Mouse (Mus musculus): ENCODE measurements around the gene Fbxl13.

The Fbxl13 gene

DNA sequence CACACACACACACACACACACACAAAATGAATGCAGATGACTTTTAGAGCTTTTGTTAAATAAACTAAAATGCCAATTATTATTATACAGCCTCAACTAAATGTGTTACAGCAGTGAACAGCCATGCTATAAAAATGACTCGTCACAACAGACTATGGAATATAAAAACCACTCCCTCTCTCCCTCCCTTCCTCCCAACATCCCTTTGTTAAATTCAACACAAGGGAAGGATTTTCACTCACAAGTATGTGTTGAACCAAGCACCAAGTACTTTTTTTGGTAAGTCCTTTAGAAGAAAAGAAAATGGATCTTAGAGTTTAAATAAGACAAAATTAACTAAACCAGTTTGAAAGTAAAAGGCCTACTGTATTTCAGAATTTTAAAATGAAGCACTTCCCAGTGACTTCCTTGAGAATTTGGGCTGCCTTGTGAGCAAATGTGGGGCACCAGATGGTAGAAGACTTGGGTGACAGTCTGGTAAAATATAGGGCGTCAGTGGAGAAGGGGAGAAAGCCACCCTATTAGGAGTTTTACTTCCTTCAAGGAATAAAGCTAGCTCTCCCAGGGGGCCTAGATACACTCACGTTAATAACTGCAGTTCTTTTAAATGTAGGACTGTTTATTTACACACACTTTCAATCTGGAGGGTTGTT lies 72.5 kb downstream of the Fbxl13 start:
- no peak for DNase-seq

DNA sequence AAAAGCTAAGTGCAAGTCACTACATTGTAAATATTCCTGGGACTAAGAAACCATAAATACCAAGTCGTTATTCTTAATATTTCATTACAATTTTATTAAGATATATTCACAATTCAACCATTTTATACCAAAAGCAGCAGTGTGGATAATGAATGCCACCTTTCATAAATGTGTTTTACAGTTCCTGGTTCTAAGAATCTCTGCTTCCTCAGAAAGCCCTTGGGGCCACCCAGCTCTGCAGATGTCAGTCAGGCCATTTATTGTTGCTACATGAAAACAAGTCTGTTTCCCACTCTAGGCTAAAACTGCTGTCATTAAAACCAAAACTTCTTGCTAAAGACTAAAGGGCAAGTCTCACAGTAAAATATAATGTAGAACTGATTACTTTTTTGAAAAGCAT lies 77.7 kb downstream of the Fbxl13 start:
- DNase-seq = no peak

DNA sequence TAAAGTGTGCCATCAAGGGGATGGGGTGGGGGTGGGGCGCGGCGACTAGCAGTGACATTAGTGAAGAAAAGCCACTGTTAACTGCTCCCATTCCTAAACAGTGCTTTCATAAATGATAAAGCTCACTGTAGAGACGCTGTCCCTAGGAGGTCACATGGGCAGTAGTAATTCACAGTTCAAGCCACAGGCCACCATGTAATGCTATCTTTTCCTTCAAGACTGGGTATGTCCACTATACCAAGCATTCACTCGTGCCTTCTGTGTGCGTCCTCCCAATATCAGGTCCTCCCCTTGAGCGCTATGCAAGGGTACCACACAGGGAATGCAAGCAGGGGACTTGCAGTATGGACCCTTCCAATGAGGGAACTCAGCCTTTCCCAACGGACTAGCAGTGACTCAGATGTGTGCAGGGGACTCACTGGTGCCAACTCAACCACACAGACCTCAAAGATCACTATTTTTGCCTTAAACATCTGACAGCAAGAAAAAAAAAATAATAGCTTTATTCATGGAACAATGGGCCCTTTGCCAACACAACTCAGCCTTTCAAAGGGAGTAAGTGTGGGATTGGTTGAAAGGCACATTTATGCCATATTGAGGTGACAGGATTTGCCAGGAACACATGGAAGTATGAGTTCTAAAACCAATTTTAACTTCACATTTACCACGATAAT lies 79.9 kb downstream of the Fbxl13 start:
- no peak for DNase-seq

DNA sequence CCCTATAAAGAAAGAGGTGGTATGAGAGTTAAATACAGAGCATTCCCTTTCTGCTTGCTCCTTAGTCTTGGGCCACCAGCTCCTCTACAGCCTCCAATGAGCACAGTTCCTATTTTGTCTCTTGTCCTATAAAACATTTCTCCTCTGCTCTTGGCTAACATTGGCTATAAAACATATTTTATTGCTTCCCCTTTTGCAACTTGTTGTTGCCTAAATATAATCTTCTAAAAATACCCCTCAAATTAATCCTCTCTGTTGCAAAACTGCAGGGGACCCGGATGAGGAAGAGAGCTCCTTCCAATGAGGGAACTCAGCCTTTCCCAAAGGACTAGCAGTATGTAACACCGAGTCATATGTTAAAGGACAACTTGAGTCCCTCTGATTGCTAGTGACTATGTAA lies 81.5 kb downstream of the Fbxl13 start:
- peak; percentile 58 for DNase-seq

DNA sequence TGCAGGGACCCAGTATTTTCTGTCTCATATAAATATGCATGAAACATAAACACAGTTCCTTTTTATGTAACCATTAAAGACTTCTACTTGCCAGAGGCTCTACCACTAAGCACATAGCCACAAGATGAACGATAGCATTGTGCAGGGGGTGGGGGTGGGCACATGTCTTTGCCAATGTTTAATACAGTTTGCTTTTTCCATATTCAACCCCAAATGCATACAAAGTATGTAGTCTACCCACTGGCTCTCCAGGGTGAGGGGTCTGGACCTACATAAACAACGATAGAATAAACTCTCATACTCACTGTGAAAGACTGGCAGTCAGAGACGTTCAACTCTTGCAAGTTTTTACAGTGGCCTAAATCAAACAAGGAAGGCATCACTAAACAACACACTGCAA lies 88.9 kb downstream of the Fbxl13 start:
- no peak for DNase-seq

DNA sequence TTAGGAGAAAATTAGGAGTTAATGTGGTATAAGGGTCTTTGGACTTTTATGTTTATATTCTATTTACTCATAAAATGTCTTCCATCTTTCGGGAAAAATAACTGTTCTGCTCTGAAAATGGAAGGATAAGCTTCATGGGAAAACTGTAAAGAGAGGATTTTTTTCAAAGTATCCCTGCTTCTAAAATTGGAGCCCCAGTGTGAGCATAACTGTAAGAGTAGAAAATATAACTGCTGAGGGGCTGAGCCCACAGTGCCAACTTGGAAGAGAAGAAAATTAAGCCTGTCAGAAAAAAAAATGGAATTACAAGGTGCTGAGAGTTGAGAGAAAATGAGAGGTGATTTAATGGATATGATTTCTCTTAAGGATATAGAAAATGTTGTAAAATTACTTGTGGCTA lies 90.7 kb downstream of the Fbxl13 start:
- DNase-seq = no peak

DNA sequence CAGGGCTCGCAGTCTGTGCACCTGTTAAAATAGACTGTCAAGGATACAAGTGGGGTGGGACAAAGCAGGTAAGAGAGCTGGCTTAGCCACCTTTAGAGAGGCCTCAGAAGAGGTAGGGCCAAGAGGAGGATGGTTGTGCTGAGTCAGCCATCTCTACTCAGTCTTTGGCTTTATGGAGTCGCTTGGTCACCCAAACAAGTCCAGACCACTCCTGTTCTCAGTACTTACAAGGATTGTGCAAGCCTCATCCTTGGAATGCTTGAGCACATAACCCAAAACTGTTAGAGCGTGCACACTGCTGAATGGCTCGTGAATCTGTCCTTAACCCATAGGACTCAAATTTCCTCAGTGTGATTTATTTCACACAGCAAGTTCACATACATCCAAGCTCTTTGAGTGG lies 91.7 kb downstream of the Fbxl13 start:
- no peak for DNase-seq

DNA sequence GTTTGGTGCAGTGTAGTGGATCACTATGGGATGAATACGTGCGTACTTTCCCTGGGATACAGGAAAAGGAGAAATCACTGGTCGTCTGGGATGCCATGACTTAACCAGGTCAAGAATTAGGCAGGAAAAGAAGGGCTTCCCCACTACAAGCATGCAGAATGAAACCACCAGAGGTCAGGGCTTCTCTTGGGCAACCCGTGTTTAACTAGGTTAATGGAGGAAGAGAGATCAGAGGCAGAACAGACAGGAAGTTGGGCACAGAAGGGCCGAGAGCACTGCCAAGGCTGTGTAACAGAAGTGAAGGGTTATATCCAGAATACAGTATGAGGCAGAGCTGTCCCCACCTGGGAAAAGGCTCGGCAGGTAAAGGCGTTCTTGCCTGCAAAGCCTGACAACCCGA lies 98.4 kb downstream of the Fbxl13 start:
- no peak for DNase-seq

DNA sequence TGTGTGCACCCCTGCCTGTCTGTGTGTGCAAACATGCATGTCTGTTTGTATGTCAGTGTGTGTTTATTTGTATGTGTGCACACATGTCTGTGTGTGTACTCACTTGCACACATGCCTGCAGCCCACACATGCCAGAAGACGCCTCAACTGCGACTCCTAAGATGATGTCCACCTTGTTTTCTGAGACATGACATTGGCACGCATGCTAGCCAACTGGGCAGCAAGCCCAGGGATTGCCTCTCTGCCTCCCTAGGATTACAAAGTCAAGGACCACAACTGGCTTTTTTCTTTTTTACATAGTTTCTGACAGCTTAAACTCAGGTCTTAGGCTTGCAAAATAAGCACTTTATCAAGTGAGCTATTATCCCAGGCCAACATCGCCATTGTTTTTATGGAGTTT lies 99.6 kb downstream of the Fbxl13 start:
- DNase-seq = no peak

DNA sequence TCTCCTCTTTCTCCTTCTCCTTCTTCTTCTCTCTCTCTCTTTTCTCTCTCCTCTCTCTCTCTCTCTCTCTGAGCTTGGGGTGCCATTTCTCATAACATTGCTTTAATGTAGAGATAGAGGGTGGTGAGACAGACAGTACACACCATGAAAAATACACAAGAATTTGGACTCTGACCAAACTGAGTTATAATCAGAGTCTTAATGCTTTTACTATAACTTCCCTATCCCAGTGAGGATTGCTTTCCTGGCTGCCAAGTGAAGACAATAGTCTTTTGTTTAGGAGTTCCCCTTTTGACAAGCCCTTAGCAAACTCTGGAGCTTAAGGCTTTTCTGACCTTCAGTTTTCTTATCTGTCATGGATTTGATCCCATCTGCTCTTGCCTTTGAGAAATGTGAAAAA lies 100.2 kb downstream of the Fbxl13 start:
- no peak for DNase-seq

DNA sequence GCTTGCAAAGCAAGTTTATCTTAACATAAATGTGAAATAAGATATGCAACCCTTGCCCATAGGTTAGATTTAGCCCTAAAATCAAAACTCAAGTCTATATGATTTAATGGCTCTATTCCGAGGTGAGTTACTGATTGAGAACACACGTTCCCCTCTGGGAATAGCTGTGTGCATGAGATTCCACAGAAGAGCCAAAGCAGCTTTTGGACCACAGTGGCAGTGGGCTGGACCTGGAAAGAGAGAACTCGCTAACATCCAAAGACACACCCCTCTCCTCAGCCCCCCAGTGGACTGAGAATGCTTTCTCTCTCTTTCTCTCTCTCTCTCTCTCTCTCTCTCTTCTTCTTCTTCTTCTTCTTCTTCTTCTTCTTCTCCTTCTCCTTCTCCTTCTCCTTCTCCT lies 100.6 kb downstream of the Fbxl13 start:
- peak; percentile 51 for DNase-seq

DNA sequence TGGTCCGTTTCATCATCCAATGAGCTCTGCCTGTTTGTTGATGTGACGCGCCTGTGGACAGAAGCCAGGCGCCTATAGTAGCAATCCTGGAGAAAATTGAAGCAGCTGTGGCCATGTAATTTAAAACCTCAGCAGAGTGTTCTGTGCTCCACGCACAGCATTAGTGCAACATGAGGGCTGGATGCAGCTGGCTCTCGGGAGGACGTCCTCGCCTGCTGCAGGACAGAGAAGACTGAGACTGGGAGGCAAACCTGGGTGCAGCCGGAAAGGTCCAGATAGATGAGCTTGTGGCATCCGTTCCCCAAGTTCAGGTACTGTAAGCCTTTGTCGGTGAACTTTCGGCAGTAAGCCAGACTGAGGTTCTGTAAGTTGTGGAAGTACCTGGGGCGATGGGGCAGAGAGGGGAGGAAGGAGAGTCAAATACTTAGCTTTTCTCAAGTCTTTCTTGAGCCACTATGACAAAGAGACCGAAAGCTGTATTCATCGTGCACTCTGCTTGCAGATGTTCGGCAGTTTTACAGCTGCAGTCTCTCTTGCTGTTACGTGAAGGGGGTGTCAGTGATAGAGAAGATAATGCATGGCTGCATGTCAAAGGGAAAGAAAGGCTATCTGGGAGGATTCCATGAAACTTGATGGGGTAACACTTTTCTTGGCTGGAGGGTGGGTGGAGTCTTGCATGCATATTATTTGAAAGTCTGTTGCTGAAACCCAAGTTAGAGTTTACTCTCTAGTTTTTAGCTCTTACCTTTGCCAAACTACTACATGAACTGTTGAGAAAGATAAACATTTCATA lies 101.8 kb downstream of the Fbxl13 start, which contains the start of gene Lrrc17:
Gene Lrrc17, plus strand, starts transcription at position 151 of the 793 bp plus-strand sequence.
- DNase-seq = peak; percentile 80

DNA sequence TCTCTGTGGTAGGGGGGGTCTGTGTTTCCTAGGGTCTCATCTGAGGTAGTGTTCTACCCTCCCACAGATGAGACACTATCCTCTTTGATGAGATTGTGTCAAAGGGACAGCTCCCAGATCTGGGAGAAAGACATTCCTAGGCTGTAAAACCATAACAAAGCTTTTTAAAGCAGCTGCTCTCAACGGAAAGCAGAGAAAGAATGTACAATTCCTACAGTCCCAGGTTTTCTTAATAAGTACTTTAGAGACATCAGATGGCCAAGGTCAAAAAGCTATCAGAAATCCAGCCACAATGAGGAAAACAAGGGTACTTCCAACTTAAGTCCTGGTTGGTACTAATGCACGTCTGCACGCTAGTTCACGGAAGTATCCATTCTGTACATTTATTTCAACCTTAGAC lies 103.2 kb downstream of the Fbxl13 start:
- DNase-seq = no peak

DNA sequence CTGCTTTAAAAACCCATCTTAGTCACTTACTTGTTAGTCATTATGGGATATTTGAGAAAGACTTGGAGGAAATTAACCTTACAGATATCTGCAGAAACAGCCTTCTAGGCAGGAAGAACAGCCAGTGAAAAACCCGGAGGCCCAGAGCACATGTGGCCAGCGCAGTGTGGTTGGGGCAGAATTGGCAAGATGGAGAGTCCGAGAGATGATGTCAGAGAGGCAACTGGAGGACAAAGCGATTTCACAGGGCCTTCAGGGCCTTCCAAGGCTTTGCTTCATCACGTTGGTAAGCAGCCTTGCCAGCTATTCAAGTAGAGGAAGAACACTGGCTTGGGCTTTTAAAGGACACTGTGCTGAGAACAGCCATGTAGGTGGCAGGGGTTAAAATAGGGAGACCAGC lies 112.5 kb downstream of the Fbxl13 start:
- no peak for DNase-seq

DNA sequence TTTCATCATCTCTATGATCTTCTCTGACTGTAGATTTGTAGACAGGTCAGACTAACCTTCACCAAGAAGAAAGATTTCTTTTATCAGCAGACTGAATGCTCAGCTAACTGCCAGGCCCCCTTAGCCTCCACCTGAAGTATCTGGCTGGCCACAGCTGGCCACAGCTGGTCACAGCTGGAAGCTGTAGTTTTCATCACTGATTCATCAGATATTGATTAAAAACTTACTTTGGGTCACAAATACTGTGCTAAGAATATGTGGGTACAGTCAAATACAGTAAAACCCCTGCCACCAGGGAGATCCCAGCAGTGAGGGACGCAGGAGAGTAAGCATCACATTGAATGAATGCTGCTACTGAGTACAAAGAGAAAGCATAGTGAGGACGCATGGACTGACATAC lies 113.3 kb downstream of the Fbxl13 start:
- DNase-seq = no peak

DNA sequence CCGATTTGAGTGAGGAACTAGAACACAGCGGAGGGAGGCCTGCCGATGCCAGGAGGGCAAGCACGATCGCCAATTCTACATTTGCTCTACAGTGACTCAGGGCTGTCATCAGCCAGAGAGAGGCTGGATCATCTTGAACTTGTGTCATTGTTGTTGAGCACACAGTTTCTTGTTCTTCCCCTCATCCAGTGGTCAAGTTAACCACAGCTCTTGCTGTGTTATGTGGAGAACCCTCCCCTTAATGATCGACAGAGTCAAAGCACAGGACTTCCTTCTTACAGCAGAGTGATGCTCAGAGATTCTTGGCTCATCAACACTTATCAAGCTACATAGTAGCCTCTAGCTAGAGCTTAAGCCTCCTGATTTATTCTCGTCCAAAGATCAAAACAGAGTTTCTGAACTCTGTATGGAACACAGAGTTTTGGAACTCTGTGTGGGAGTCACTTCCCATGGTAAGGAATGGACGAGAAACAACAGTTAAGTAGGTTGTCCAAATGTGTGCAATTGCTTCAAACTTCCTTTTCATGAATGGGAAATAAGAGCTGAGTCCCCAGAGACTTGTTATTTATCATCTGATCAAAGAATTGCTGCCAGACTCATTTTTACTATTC lies 116.2 kb downstream of the Fbxl13 start:
- DNase-seq = no peak

DNA sequence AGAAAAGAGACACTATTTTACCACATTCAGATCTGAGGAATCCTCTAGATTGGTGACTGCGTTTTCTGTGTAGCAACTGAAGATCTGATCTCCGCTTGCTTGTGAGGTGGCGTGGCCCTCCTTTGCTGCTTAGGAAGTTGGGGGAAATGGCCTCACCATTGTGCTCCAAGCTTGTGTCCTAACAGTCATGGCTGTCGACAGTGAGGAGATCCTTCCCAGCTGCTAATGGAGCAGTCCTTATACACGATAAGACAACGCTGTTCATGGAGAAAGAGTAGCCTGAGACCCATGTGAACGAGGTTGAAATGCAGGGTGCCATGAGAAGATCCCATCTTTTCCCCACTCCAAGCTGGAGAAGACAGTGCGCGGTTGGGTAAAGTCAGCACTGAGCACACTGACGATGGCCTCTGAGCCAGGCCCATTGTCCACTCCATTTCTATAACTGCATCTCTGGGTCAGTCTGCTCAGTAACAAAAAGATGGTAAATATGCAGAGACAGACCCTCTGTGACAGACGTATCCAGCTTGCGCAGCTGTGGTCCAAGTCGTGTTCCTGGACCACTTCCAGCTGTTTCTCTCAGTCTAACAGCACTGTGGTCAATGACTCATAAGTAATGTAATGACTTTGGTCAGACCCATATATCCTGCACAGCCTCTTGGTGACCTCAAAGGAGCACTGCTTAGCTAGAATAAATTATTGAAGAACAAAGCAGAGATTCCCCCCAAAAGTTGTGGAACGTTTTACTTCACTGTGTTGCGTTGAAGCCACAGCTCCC lies 117.2 kb downstream of the Fbxl13 start:
- peak; percentile 71 for DNase-seq

DNA sequence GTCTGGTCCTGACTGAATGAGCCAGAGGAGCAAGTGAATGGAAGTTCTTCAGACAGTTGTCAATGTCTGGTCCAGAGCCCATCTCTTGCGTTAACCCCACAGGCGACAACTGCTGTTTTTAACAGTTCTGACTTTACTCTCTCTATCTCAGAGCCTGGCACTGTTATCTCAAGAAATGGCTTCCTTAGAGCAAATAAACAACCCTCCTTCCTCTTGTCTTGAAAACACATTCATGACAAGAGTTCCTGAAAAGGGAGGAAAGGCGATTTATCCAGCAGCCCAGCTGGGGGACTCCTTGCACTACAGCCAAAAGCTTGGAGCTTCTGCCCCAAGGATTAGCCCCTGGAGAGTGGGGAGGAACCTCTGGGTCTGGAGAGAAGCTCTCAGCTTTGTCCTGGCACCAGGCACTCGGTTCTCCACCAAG lies 117.9 kb downstream of the Fbxl13 start:
- DNase-seq = peak; percentile 27

DNA sequence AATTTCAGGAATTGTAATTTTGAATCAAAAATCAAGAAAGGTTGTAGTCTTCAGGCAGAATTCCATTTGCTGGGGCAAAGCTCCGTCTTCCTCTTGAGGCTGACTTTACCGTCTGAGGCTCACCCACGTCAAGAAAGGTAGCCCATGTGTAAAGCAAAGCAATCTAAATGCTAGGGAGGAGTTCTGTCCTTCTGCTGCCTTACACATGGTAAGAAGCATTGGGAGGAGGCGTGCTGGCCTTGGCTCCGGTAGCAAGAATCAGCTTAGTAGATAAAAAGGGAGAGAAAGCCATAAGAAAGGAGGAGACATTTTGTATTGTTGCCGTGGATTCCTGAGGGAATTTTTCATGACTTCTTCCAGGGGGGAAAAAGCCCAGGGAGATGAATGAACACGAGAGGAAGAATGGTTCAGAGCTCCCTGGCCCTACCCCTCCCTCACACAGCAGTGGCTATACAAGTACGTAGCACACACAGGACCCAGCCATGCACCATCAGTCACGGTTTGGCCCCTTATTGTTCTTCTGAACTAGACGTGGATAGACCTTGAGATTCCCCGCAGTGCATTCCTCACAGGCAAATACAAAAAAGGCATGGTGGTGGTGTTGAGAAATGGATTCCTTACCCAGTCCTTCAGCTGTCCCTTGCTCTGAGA lies 118.5 kb downstream of the Fbxl13 start:
- DNase-seq = no peak

DNA sequence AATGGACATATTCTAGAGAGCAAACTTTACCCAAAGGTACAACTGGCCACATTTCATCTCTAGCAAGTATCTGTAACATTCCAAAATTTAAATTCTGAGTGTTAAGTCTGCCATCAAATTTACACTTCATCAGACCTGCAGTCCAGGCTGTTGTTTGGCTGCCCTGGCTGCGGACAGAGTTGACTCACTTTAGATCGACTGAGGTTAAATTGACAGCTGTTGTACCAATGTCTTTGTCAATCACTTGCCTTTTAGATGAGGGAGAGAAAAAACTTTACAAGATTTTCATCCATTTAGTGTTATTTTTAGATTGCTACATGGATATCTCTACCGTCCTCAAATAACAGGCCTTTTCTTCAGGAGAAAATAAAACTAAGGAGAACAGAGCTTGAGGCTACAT lies 126.3 kb downstream of the Fbxl13 start:
- DNase-seq = no peak

DNA sequence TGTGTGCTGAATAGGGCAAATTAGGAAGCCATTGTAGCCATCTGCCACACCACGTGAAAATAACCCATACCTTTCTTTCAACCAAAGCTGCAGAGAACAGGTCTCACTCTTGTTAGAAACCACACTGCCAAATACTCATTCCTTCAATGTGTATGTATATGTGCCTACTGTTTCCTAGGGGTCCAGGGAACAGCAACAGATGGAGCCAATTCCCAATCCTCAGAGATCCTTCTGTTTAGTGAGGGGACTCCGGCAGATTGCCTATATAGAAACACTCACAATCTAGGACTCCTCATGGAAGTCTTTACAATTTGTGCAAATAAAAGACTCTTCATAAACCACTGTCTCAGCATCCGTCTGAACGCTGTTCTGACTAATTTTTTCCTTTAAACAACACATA lies 127.2 kb downstream of the Fbxl13 start:
- no peak for DNase-seq

DNA sequence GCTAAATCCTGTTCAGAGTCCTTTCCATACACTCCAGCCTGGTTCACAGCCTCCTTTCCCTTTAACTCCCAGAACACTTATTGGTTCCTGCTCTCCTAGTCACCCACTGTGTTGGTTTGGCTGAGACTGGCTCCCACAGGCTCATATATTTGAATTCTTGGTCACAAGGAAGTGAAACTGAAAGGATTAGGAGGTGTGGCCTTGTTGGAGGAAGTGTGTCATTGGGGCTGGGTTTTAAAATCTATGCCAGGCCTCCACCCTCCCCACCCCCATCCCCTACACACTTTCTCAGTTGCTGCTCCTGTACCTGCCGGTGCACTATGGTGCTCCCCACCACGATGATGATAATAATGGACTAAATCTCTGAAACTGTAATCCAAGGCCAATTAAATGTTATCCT lies 127.9 kb downstream of the Fbxl13 start:
- DNase-seq = no peak
